Mouse (Mus musculus): ENCODE measurements around the gene Cap2.

- TF ChIP-seq MAX (IDR thresholded peaks at IDR 0.05) (no peak), CTCF (IDR thresholded peaks at IDR 0.05; ENCODE audit: control insufficient read depth, insufficient read depth, insufficient read length) (no peak)
Observed at GRCm38 (mm10) chr13:46696788-46697187, 195.1 kb downstream of the Cap2 start.

All from C2C12 (cell line).